ENCODE assay signal across 8 mouse cellular contexts in the genomic region with DNA sequence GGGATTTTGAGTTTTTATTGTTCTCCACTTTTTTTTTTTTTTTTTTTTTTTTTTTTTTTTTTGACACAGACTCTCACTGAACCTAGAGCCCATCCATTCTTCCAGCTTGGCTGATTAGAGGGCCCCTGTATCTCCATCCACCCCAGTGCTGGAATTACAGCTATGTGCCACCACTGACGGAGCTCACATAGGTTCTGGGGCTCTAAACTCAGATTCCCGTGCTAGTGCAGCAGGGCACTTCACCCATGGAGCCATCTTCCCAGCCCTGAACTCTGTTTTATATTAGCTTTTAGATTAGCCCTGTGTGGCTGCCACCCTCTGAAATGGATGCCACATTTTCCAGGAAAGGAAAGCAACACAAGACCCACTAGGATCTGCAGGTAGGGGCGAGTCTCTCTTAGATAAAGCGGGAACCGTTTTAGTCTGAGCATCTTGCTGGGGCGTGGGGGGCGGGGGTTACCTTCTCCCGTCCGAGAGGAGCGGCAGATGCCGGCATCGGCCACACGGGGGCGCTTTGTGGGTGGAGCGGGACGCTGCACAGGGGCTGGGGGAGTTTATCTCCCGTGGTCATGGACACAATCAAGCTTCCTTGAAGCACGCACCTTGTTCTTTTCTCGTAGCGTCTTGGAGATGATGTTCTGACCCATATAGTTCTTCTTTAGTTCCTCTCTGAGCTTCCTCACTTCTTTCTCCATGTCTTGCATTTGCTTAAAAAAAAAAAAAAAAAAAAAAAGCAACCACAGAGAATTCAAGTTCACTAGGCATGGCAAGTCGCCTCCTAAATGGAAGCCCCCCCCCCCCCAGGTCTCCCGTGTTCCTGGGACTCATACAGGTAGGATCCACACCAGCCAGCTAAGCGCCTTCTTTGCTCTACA. TPM values are rescaled to one million over a fixed set of nuclear protein-coding genes. Genes with fewer than 3 reads are reported as not detected.
DNase-seq lines count a peak whose midpoint lies in the region; ATAC-seq and TF ChIP-seq lines count a peak whose summit lies in the region.

No protein-coding gene starts in this region.

- H3K9me3 ChIP-seq in hindbrain, embryonic 11.5 days (ENCODE audit: control insufficient read depth, low read length) = no peaks in the 10 kb centered on the region
- H3K9me3 ChIP-seq in hindbrain, embryonic 14.5 days (ENCODE audit: control insufficient read depth, low read length) = peaks cover 10% of the 10 kb centered on the region
- no peaks in the 10 kb centered on the region for H3K9me3 ChIP-seq in ES-E14 (ENCODE audit: control insufficient read depth, insufficient read depth, low read depth, low read length)
- peaks cover 8% of the 10 kb centered on the region; the same call in 1 of the 2 replicates for H3K9me3 ChIP-seq in heart, postnatal 0 days (replicated peaks; ENCODE audit: control insufficient read depth, low read length)
- 0 out of 2 replicates have a peak, but pooled peaks cover 3% of the 10 kb centered on the region for H3K9me3 ChIP-seq in limb, embryonic 10.5 days (replicated peaks)
- 0 out of 2 replicates have a peak, but pooled peaks cover 6% of the 10 kb centered on the region for H3K9me3 ChIP-seq in midbrain, embryonic 16.5 days (replicated peaks; ENCODE audit: control insufficient read depth, low read length, poor library complexity, severe bottlenecking)

- peak; percentile 83 for DNase-seq in hindbrain, embryonic 11.5 days (ENCODE audit: low spot score)
- DNase-seq in hindbrain, embryonic 14.5 days (ENCODE audit: low spot score) = no peak
- DNase-seq in ES-E14 (ENCODE audit: low read depth, low spot score) = peak; percentile 56
- peak; percentile 27 for DNase-seq in heart, postnatal 0 days (ENCODE audit: low spot score)
- peak; percentile 88 for DNase-seq in limb, embryonic 10.5 days (ENCODE audit: low spot score)
- peak; percentile 69 for DNase-seq in thymus, postnatal 25 days

- no peaks in the 10 kb centered on the region for H3K4me1 ChIP-seq in hindbrain, embryonic 11.5 days (replicated peaks; ENCODE audit: control insufficient read depth, insufficient read depth, low read length)
- H3K4me1 ChIP-seq in hindbrain, embryonic 14.5 days (replicated peaks; ENCODE audit: control insufficient read depth, insufficient read depth, low read length) = no peaks in the 10 kb centered on the region
- 0 out of 4 replicates have a peak, but pooled peaks cover 0 to 3% of the 10 kb centered on the region in 2 experiments for H3K4me1 ChIP-seq in ES-E14 (ENCODE audit: control insufficient read depth in 2 of 2, insufficient read depth in 2 of 2, low read length in 2 of 2, poor library complexity in 1 of 2)
- H3K4me1 ChIP-seq in cortical plate, adult 2 months (ENCODE audit: control insufficient read depth, insufficient read depth, low read length) = peaks cover 14% of the 10 kb centered on the region
- H3K4me1 ChIP-seq in heart, postnatal 0 days (ENCODE audit: control insufficient read depth, insufficient read depth) = no peaks in the 10 kb centered on the region
- H3K4me1 ChIP-seq in limb, embryonic 10.5 days = peaks cover 18% of the 10 kb centered on the region
- H3K4me1 ChIP-seq in midbrain, embryonic 16.5 days (ENCODE audit: control insufficient read depth, insufficient read depth, low read length) = peaks cover 2% of the 10 kb centered on the region; the same call in 1 of the 2 replicates

- TF ChIP-seq CTCF in cortical plate, adult 2 months (IDR thresholded peaks at IDR 0.05; ENCODE audit: extremely low read depth, insufficient read depth, low read length) = peak; percentile 46
- peak; percentile 59 for TF ChIP-seq CTCF in heart, postnatal 0 days (IDR thresholded peaks at IDR 0.05; ENCODE audit: low read depth)

- no peaks in the 10 kb centered on the region for H3K27me3 ChIP-seq in hindbrain, embryonic 11.5 days (ENCODE audit: control insufficient read depth, insufficient read depth, low read length)
- H3K27me3 ChIP-seq in hindbrain, embryonic 14.5 days (ENCODE audit: control insufficient read depth, insufficient read depth, low read length) = no peaks in the 10 kb centered on the region
- H3K27me3 ChIP-seq in heart, postnatal 0 days (ENCODE audit: control insufficient read depth, insufficient read depth, low read length) = no peaks in the 10 kb centered on the region
- H3K27me3 ChIP-seq in limb, embryonic 10.5 days (ENCODE audit: low read depth, poor library complexity, severe bottlenecking) = no peaks in the 10 kb centered on the region; the same call in 1 of the 2 replicates
- no peaks in the 10 kb centered on the region for H3K27me3 ChIP-seq in midbrain, embryonic 16.5 days (ENCODE audit: control insufficient read depth, insufficient read depth, low read depth, low read length)

- no peak for ATAC-seq in hindbrain, embryonic 11.5 days (ENCODE audit: low FRiP score)
- no peak for ATAC-seq in hindbrain, embryonic 14.5 days (ENCODE audit: low FRiP score)
- peak; percentile 49; the same call in 1 of the 2 replicates for ATAC-seq in heart, postnatal 0 days (ENCODE audit: insufficient read depth, low read depth)
- no peak for ATAC-seq in midbrain, embryonic 16.5 days

- no peak overlapping the region for H3K27ac ChIP-seq in hindbrain, embryonic 11.5 days (ENCODE audit: low read depth, low read length)
- no peak overlapping the region for H3K27ac ChIP-seq in hindbrain, embryonic 14.5 days
- H3K27ac ChIP-seq in ES-E14 (ENCODE audit: insufficient read depth, low read depth, low read length, poor library complexity, severe bottlenecking) = no peak overlapping the region
- H3K27ac ChIP-seq in cortical plate, adult 2 months (ENCODE audit: insufficient read depth, low read length) = no peak overlapping the region
- H3K27ac ChIP-seq in heart, postnatal 0 days (ENCODE audit: low read depth) = no peak overlapping the region
- no peak overlapping the region for H3K27ac ChIP-seq in limb, embryonic 10.5 days
- no peak overlapping the region for H3K27ac ChIP-seq in midbrain, embryonic 16.5 days (ENCODE audit: low read length)

- no peak for TF ChIP-seq POLR2A in cortical plate, adult 2 months (IDR thresholded peaks at IDR 0.05; ENCODE audit: extremely low read depth, insufficient read depth, low read length)

- no peak overlapping the region for H3K4me2 ChIP-seq in hindbrain, embryonic 11.5 days (replicated peaks; ENCODE audit: low read depth, low read length)
- no peak overlapping the region for H3K4me2 ChIP-seq in hindbrain, embryonic 14.5 days (replicated peaks)
- no peak overlapping the region for H3K4me2 ChIP-seq in heart, postnatal 0 days (ENCODE audit: low read depth, low read length)
- peak overlapping the region; percentile 12; the same call in 1 of the 2 replicates for H3K4me2 ChIP-seq in midbrain, embryonic 16.5 days (ENCODE audit: low read length)

- H3K9ac ChIP-seq in hindbrain, embryonic 11.5 days (ENCODE audit: low read depth, low read length) = no peak overlapping the region
- no peak overlapping the region for H3K9ac ChIP-seq in hindbrain, embryonic 14.5 days
- H3K9ac ChIP-seq in ES-E14 (ENCODE audit: insufficient read depth, low read depth, low read length, poor library complexity, severe bottlenecking) = no peak overlapping the region
- H3K9ac ChIP-seq in heart, postnatal 0 days (replicated peaks; ENCODE audit: low read depth, low read length) = no peak overlapping the region
- H3K9ac ChIP-seq in midbrain, embryonic 16.5 days (ENCODE audit: low read depth, low read length) = no peak overlapping the region

- no peaks in the 10 kb centered on the region for H3K36me3 ChIP-seq in hindbrain, embryonic 11.5 days (ENCODE audit: control insufficient read depth, insufficient read depth, low read length)
- no peaks in the 10 kb centered on the region for H3K36me3 ChIP-seq in hindbrain, embryonic 14.5 days (replicated peaks; ENCODE audit: control insufficient read depth, insufficient read depth)
- H3K36me3 ChIP-seq in ES-E14 (ENCODE audit: control insufficient read depth, insufficient read depth, low read length, poor library complexity, severe bottlenecking) = no peaks in the 10 kb centered on the region
- no peaks in the 10 kb centered on the region for H3K36me3 ChIP-seq in heart, postnatal 0 days (replicated peaks; ENCODE audit: control insufficient read depth, insufficient read depth, low read length)
- H3K36me3 ChIP-seq in limb, embryonic 10.5 days = no peaks in the 10 kb centered on the region
- 0 out of 2 replicates have a peak, but pooled peaks cover 2% of the 10 kb centered on the region for H3K36me3 ChIP-seq in midbrain, embryonic 16.5 days (ENCODE audit: control insufficient read depth, insufficient read depth, low read length)

- no peak for TF ChIP-seq EP300 in heart, postnatal 0 days (IDR thresholded peaks at IDR 0.05; ENCODE audit: low read depth)

- in situ Hi-C loops in ES-E14 (cut with MboI; ENCODE audit: low sequenced_read_pairs in 2 of 2, unreplicated experiment in 2 of 2) = no loop called here

- 13% methylated on average over 23 of the region's 23 CpGs for WGBS in hindbrain, embryonic 11.5 days
- WGBS in hindbrain, embryonic 14.5 days = 13% methylated on average over 23 of the region's 23 CpGs
- 10% methylated on average over 23 of the region's 23 CpGs for WGBS in heart, postnatal 0 days
- 12% methylated on average over 23 of the region's 23 CpGs for WGBS in limb, embryonic 10.5 days
- WGBS in midbrain, embryonic 16.5 days = 14% methylated on average over 23 of the region's 23 CpGs

- no peak overlapping the region for H3K4me3 ChIP-seq in hindbrain, embryonic 11.5 days (ENCODE audit: low read depth, low read length)
- no peak overlapping the region for H3K4me3 ChIP-seq in hindbrain, embryonic 14.5 days (replicated peaks; ENCODE audit: low read length)
- H3K4me3 ChIP-seq in ES-E14 (ENCODE audit: insufficient read depth in 1 of 2, low read depth in 1 of 2, low read length in 2 of 2, poor library complexity in 1 of 2, severe bottlenecking in 1 of 2) = no peak overlapping the region
- H3K4me3 ChIP-seq in cortical plate, adult 2 months (ENCODE audit: insufficient read depth, low read length) = no peak overlapping the region
- no peak overlapping the region for H3K4me3 ChIP-seq in heart, postnatal 0 days (ENCODE audit: low read depth, low read length)
- peak overlapping the region; percentile 15; the same call in 1 of the 2 replicates for H3K4me3 ChIP-seq in limb, embryonic 10.5 days
- no peak overlapping the region for H3K4me3 ChIP-seq in midbrain, embryonic 16.5 days (ENCODE audit: low read depth, low read length)

TF ChIP-seq in ES-E14, 5 proteins besides CTCF, POLR2A, EP300 and RAD21 (continues in another document):
- TF ChIP-seq HCFC1 (IDR thresholded peaks at IDR 0.05; ENCODE audit: borderline replicate concordance, insufficient read depth, low read length) = no peak

RNA-seq across cellular contexts. Expression of a gene that starts 51.8 kb away (rescaled TPM):
- 3.5 and 4.0 TPM in 2 replicates for polyA plus RNA-seq in hindbrain, embryonic 11.5 days (2014; fragmentation: Nextera tagmentation; extraction: Ambion mirVana)
- polyA plus RNA-seq in hindbrain, embryonic 14.5 days (2014; fragmentation: Nextera tagmentation; extraction: Ambion mirVana) = 3.6 and 5.4 TPM in 2 replicates
- total RNA-seq in ES-E14 (2012; rRNA removed) = 0.49 and 0.74 TPM in 2 replicates
- polyA plus RNA-seq in cortical plate, adult 2 months (2012; rRNA removed) = 6.5 and 8.2 TPM in 2 replicates
- 3.3 TPM in 1 of 2 replicates, not detected in the other for total RNA-seq in heart, postnatal 0 days (2014; rRNA removed; ENCODE audit: low replicate concordance)
- 1.5 and 2.7 TPM in 2 replicates for polyA plus RNA-seq in heart, postnatal 0 days (2015; fragmentation: Nextera tagmentation; extraction: Ambion mirVana)
- 0.19 and 0.24 TPM in 2 replicates for polyA plus RNA-seq in limb, embryonic 10.5 days (2016; fragmentation: Nextera tagmentation; extraction: Ambion mirVana)
- polyA plus RNA-seq in midbrain, embryonic 16.5 days (2015; fragmentation: Nextera tagmentation; extraction: Ambion mirVana) = 4.6 and 5.3 TPM in 2 replicates
